ENCODE assay signal across 16 mouse cellular contexts in genomic region chr17:52062096-52062665, GRCm38 (mm10).
A peak's percentile ranks its signal among the peaks of the same experiment; 100 is the strongest.
DNase-seq lines count a peak whose midpoint lies in the region; ATAC-seq and TF ChIP-seq lines count a peak whose summit lies in the region.
"Had no signal": no experiment of that assay in that cellular context is flagged by ENCODE, and none has a peak within 500 bp of the region (broad histone marks: within the 10 kb centered on the region; RNA-seq: fewer than 3 reads in every experiment).

No protein-coding gene starts in this region.

- H3K4me2 ChIP-seq in kidney, embryonic 16.5 days (replicated peaks; ENCODE audit: low read depth, low read length), result peak overlapping the region; percentile 42
- H3K4me2 ChIP-seq in limb, embryonic 14.5 days (replicated peaks; ENCODE audit: low read depth, low read length, severe bottlenecking), result peak overlapping the region; percentile 35; the same call in 1 of the 2 replicates
- H3K4me2 ChIP-seq: embryonic facial prominence, embryonic 12.5 days; hindbrain, embryonic 13.5 days; liver, embryonic 13.5 days had no signal

- DNase-seq in kidney, postnatal 25 days, result no peak
- peak; percentile 45 for DNase-seq in T-cell, adult 2 months (ENCODE audit: low spot score)
- no peak for DNase-seq in limb, embryonic 14.5 days (ENCODE audit: low spot score)
- DNase-seq in thymus, postnatal 36 days, result peak; percentile 34 to 35
- DNase-seq in adrenal gland, adult 18-20 months (ENCODE audit: low spot score in 2 of 2), result no peak
- no peak for DNase-seq in adrenal gland, postnatal 14 days
- DNase-seq: adrenal gland, postnatal 36 days; cerebellum, postnatal 25 days; forebrain, postnatal 0 days; gastrocnemius, postnatal 10 days; kidney, adult 8-10 months; liver, embryonic 13.5 days; lung, postnatal 10 days had no signal

- H3K9me3 ChIP-seq in kidney, embryonic 16.5 days (ENCODE audit: low read length), result no peaks in the 10 kb centered on the region
- no peaks in the 10 kb centered on the region for H3K9me3 ChIP-seq in limb, embryonic 14.5 days (ENCODE audit: control insufficient read depth, low read length)
- H3K9me3 ChIP-seq: embryonic facial prominence, embryonic 12.5 days; hindbrain, embryonic 13.5 days; liver, embryonic 13.5 days had no signal

- WGBS in kidney, embryonic 16.5 days, result 22% methylated on average over 11 of the region's 11 CpGs
- 22% methylated on average over 11 of the region's 11 CpGs for WGBS in limb, embryonic 14.5 days

- H3K36me3 ChIP-seq in kidney, embryonic 16.5 days (ENCODE audit: insufficient read depth, low read length), result no peaks in the 10 kb centered on the region
- H3K36me3 ChIP-seq in limb, embryonic 14.5 days (ENCODE audit: control insufficient read depth, insufficient read depth, low read length), result no peaks in the 10 kb centered on the region
- H3K36me3 ChIP-seq: embryonic facial prominence, embryonic 12.5 days; hindbrain, embryonic 13.5 days; liver, embryonic 13.5 days had no signal

- 0 out of 2 replicates have a peak overlapping the region, but pooled peaks have one; percentile 4 for H3K9ac ChIP-seq in kidney, embryonic 16.5 days (replicated peaks; ENCODE audit: low read length)
- H3K9ac ChIP-seq in limb, embryonic 14.5 days (ENCODE audit: low read depth, low read length, severe bottlenecking), result 0 out of 2 replicates have a peak overlapping the region, but pooled peaks have one; percentile 12
- H3K9ac ChIP-seq: embryonic facial prominence, embryonic 12.5 days; forebrain, postnatal 0 days; hindbrain, embryonic 13.5 days; liver, embryonic 13.5 days had no signal

- no peaks in the 10 kb centered on the region for H3K4me1 ChIP-seq in kidney, embryonic 16.5 days (ENCODE audit: insufficient read depth, low read length)
- no peaks in the 10 kb centered on the region for H3K4me1 ChIP-seq in limb, embryonic 14.5 days (ENCODE audit: control insufficient read depth, insufficient read depth, low read length)
- H3K4me1 ChIP-seq: embryonic facial prominence, embryonic 12.5 days; hindbrain, embryonic 13.5 days; liver, embryonic 13.5 days had no signal

- no peak overlapping the region for H3K27ac ChIP-seq in kidney, embryonic 16.5 days (ENCODE audit: low read length)
- H3K27ac ChIP-seq in limb, embryonic 14.5 days (replicated peaks; ENCODE audit: low read depth, low read length), result no peak overlapping the region
- H3K27ac ChIP-seq: embryonic facial prominence, embryonic 12.5 days; hindbrain, embryonic 13.5 days; liver, embryonic 13.5 days had no signal

- no peaks in the 10 kb centered on the region for H3K27me3 ChIP-seq in kidney, embryonic 16.5 days (ENCODE audit: insufficient read depth, low read length)
- H3K27me3 ChIP-seq in limb, embryonic 14.5 days (ENCODE audit: control insufficient read depth, insufficient read depth, low read length), result no peaks in the 10 kb centered on the region
- H3K27me3 ChIP-seq: embryonic facial prominence, embryonic 12.5 days; hindbrain, embryonic 13.5 days; liver, embryonic 13.5 days had no signal

- no peak for ATAC-seq in kidney, embryonic 16.5 days (ENCODE audit: low FRiP score, low TSS enrichment)
- no peak for ATAC-seq in limb, embryonic 14.5 days (ENCODE audit: low FRiP score, low read depth)
- ATAC-seq: forebrain, postnatal 0 days had no signal

- TF ChIP-seq POLR2A in limb, embryonic 14.5 days (IDR thresholded peaks at IDR 0.05; ENCODE audit: borderline replicate concordance, extremely low read depth, insufficient read depth, insufficient read length), result no peak

- H3K4me3 ChIP-seq in kidney, embryonic 16.5 days (ENCODE audit: low read length), result peak overlapping the region; percentile 19
- H3K4me3 ChIP-seq in limb, embryonic 14.5 days (replicated peaks; ENCODE audit: low read length), result peak overlapping the region; percentile 22
- H3K4me3 ChIP-seq: embryonic facial prominence, embryonic 12.5 days; hindbrain, embryonic 13.5 days; liver, embryonic 13.5 days had no signal

Comparison
In these comparisons a context has a peak if more than half of its experiments do, and no peak if none do; other contexts are left out.
1. DNase-seq: peak in T-cell, adult 2 months (single experiment) and thymus, postnatal 36 days (2 of 2); none in kidney, postnatal 25 days (0 of 2), limb, embryonic 14.5 days (single experiment), adrenal gland, adult 18-20 months (0 of 2) and adrenal gland, postnatal 14 days (single experiment).